Mouse (Mus musculus) neutrophil, adult 5-6 weeks (primary cell): ENCODE data around the gene Slc25a26. TPM values are rescaled to one million over a fixed set of nuclear protein-coding genes. Genes with fewer than 3 reads are reported as not detected.
A peak's percentile ranks its signal among the peaks of the same experiment; 100 is the strongest.

Experiments
- ATAC-seq: fragments of 151-379, 151-347 bp; 2 replicates; pipeline ENCODE4 v1.8.0; 2017; ENCODE audit warnings: mild to moderate bottlenecking, moderate TSS enrichment; ENCODE audit not compliant: insufficient number of reproducible peaks, poor library complexity, low FRiP score, severe bottlenecking; ENCODE audit errors: extremely low read depth
- total RNA-seq: library from RNA; stranded (forward); fragments of 200-1000 nt; gene quantifications from 2 replicates; pipeline ENCODE4 v1.2.3, GENCODE M21; 2017

The Slc25a26 gene
- 4.4 and 6.1 TPM in 2 replicates for total RNA-seq

- ATAC-seq: peak; percentile 93
These were observed at the start of gene Slc25a26 for GRCm38 (mm10) chr6:94499897-94500623. TSS of gene Slc25a26 (plus strand) at chr6:94500331.

GRCm38 (mm10) chr6:94464037-94464891, 35.9 kb upstream of the Slc25a26 start:
- no peak for ATAC-seq

- no peak for ATAC-seq
These were observed 33.5 kb upstream of the Slc25a26 start for GRCm38 (mm10) chr6:94466508-94467205.

GRCm38 (mm10) chr6:94492739-94493138, 7.4 kb upstream of the Slc25a26 start:
- ATAC-seq: no peak

- no peak for ATAC-seq
These were observed 3.8 kb downstream of the Slc25a26 start for GRCm38 (mm10) chr6:94503963-94504362.

GRCm38 (mm10) chr6:94507921-94508320, 7.8 kb downstream of the Slc25a26 start:
- ATAC-seq: no peak

GRCm38 (mm10) chr6:94508807-94509206, 8.7 kb downstream of the Slc25a26 start:
- ATAC-seq: no peak

DNA sequence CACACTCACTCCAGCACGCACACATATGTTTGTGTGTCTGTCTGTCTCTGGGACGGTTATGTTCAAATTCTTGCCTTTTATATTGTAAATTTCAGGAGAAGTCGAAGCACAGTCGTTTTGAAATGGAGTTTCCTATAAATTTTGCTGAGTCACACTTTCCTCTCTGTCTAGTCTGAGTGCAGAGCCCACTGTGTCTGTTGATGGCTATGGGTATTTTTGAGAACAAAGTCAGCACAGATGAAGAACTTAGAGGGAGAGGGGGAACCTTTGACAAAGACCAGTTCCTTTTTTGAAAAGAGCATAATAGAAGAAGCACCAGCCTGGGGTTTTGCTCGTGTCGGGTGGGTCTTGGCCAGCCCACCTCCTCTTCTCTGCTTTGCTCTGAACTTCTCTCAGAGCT, 9.1 kb downstream of the Slc25a26 start:
- no peak for ATAC-seq

GRCm38 (mm10) chr6:94518171-94518570, 18.0 kb downstream of the Slc25a26 start:
- ATAC-seq: peak; percentile 82

DNA sequence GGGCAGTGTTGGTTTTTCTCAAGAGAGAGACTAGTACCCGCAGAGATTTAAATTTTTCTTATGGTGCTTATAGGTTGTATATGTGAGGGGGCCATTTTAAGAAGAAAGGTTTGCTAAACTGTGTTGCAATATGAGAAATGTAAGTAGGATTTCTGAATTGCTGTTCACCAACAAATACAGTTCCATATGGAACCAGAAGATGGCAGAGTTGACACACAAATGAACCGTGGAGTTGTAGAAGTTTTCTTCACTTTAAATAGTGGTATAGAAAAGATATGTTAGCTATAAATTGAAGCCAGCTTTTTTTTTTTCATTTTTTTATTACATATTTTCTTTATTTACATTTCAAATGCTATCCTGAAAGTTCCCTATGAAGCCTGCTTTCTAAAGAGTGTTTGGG, 24.2 kb downstream of the Slc25a26 start:
- ATAC-seq: peak; percentile 58; the same call in 1 of the 2 replicates

DNA sequence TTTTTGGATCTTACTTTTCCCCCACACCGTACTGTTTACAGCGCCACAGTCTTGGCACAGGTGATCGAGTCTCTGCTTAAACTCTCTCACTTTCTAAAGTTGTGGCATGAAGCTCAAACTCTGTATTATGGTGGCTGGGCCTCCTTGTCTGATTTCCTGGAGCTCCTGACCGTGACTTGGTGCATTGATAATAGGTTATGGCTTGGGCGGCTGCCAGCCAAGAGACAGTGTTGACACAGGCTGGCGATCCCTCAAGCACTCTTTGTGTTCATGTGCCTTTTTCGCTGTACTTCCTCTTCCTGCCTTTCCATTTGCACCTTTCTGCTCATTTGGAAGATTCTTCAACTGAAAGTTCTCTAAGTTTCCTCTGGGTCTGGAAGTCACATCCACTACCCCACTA, 30.6 kb downstream of the Slc25a26 start:
- no peak for ATAC-seq

- no peak for ATAC-seq
These were observed 32.0 kb downstream of the Slc25a26 start for GRCm38 (mm10) chr6:94532086-94532485.

DNA sequence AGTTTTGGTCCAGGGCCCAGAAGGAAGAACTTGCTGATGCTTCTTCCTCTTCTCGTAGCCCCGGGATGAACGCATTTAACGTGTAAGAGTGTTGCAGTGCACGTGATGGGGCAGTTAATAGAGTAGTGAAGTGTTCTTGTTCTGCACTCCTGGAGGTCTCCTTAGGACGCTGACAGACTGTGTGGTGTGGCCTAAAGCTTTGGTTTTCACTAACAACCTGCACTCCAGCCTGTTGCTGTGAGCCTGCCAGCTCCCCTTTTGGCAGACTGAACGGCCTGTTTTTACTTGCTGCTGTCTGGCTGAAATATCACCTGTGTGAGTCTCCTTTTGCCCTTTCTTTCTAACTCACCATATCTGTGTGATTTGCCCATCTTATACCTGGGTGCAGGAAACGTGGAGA, 36.3 kb downstream of the Slc25a26 start:
- no peak for ATAC-seq

DNA sequence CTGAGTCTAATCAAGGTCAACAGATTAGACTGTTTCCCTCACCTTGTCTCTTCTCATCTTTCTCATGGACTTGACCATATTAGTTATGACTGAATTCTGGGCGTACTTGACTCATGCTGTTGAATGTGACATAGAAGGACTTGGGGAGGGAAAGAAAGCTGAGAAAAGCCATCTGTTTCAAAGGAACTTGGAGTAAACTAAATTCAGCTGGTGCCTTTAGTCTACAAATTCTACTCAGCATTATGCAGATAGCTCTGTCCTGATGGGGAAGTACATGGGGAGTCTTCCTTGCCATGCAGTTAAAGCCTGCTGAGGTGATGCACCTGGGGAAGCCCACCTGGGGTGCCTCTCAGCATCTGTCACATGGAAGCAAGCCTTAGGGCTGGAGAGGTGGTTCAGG, 37.5 kb downstream of the Slc25a26 start:
- no peak for ATAC-seq

GRCm38 (mm10) chr6:94540090-94540489, 40.0 kb downstream of the Slc25a26 start:
- no peak for ATAC-seq

DNA sequence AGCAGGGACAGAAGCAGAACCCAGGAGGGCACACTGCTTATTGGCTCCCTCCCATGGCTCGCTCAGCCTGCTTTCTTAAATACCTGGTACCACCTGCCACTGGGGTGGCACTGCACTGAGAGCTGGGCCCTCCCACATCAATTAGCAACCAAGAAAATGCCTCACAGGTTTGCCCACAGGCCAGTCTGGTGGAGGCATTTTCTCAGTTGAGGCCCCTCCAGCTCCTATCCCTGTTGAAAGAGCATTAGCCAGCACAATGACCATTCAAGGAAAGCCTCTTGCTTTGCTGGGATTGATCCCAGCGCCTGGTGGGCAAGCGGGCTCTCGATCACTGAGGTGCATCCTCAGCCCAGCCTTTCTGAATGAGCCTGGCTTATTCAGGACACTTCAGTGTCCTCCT, 40.5 kb downstream of the Slc25a26 start:
- no peak for ATAC-seq

GRCm38 (mm10) chr6:94541133-94541532, 41.0 kb downstream of the Slc25a26 start:
- no peak for ATAC-seq

DNA sequence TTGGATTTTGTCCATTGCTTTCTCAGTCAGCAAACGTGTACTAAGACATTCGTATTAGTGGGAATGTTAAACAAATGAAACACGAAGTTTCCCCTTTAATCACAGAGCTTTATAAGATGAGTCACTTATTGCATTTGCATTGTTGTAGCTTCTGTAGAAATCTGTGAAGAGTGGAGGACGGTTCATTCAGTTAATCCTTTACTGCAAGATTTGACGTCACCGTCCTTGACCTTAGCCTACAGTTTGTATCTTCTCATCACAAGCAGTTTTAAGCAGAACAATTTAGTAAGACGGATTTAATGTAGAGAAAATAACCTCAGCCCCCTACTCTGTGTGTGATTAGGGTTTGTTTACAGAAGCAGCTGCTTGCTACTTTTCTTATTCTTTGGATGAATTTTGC, 41.7 kb downstream of the Slc25a26 start:
- ATAC-seq: no peak
